Mouse (Mus musculus) retina, postnatal 1 day (tissue): ENCODE data around the gene Myog.

Source experiments
- DNase-seq: peaks from one replicate; pipeline ENCODE4 v3.0.0-alpha.2; 2012

Gene Myog

GRCm38 (mm10) chr1:134326841-134327346 lies 37.1 kb downstream of the Myog start:
- no peak for DNase-seq

- DNase-seq = peak; percentile 83
Measured at GRCm38 (mm10) chr1:134331879-134332635, 42.3 kb downstream of the Myog start.

- DNase-seq = peak; percentile 25
Measured at GRCm38 (mm10) chr1:134332770-134333271, 43.0 kb downstream of the Myog start, which contains the start of gene Ppfia4. Gene Ppfia4, minus strand, starts transcription at chr1:134332928.

- no peak for DNase-seq
Measured at GRCm38 (mm10) chr1:134333371-134334110, 43.8 kb downstream of the Myog start.

GRCm38 (mm10) chr1:134334111-134334827 lies 44.5 kb downstream of the Myog start:
- DNase-seq = no peak

- no peak for DNase-seq
Measured at GRCm38 (mm10) chr1:134335211-134335923, 45.6 kb downstream of the Myog start.

GRCm38 (mm10) chr1:134335924-134336810 lies 46.4 kb downstream of the Myog start:
- no peak for DNase-seq

GRCm38 (mm10) chr1:134336958-134337710 lies 47.3 kb downstream of the Myog start:
- no peak for DNase-seq

- DNase-seq = no peak
Measured at GRCm38 (mm10) chr1:134339162-134339561, 49.4 kb downstream of the Myog start.

GRCm38 (mm10) chr1:134339757-134340619 lies 50.2 kb downstream of the Myog start:
- DNase-seq = no peak

GRCm38 (mm10) chr1:134341641-134342277 lies 52.0 kb downstream of the Myog start:
- no peak for DNase-seq
